Mouse (Mus musculus) stomach, embryonic 16.5 days (tissue): ENCODE measurements at regions not wholly inside any gene's neighbourhood (a gene's known extent, or its start where the extent isn't known, plus 50 kb on each side); places are given as distances from the start of the nearest gene placed in this dataset.

Source experiments
- ATAC-seq: fragments of 200-750 bp; cut with Nextera tagmentation; 2 replicates; pipeline ENCODE4 v1.8.0; 2017; ENCODE audit warnings: moderate number of reproducible peaks, moderate TSS enrichment; ENCODE audit not compliant: insufficient read depth, low FRiP score
- H3K27ac ChIP-seq: fragments of 300-500 bp; sonication (generic); 2 replicates; pipeline ENCODE4 v1.5.1; 2014; ENCODE audit warnings: low read length
- H3K27me3 ChIP-seq: fragments of 300-500 bp; sonication (generic); 2 replicates; pipeline ENCODE4 v1.6.1; 2014; ENCODE audit warnings: low read length, control low read depth, mixed read lengths; ENCODE audit not compliant: control insufficient read depth, insufficient read depth
- H3K36me3 ChIP-seq: fragments of 300-500 bp; sonication (generic); 2 replicates; pipeline ENCODE4 v1.6.1; 2014; ENCODE audit warnings: low read length; ENCODE audit not compliant: control insufficient read depth, insufficient read depth
- H3K4me1 ChIP-seq: fragments of 300-500 bp; sonication (generic); 2 replicates; pipeline ENCODE4 v1.6.1; 2014; ENCODE audit warnings: low read length, control low read depth, mixed read lengths; ENCODE audit not compliant: control insufficient read depth, insufficient read depth
- H3K4me2 ChIP-seq: fragments of 300-500 bp; sonication (generic); 2 replicates; pipeline ENCODE4 v1.6.1; 2014; ENCODE audit warnings: low read depth, low read length, mixed read lengths
- H3K4me3 ChIP-seq: fragments of 300-500 bp; sonication (generic); replicated peaks from 2 replicates; pipeline ENCODE4 v1.5.1; 2014; ENCODE audit warnings: mild to moderate bottlenecking, low read length
- H3K9ac ChIP-seq: fragments of 300-500 bp; sonication (generic); 2 replicates; pipeline ENCODE4 v1.6.1; 2014; ENCODE audit warnings: low read length
- H3K9me3 ChIP-seq: fragments of 300-500 bp; sonication (generic); replicated peaks from 2 replicates; pipeline ENCODE4 v1.6.1; 2016; ENCODE audit warnings: low read length, control low read depth; ENCODE audit not compliant: control insufficient read depth
- WGBS: fragments of 180-500 bp; shearing (Covaris S2); extraction: QIAGEN DNeasy Blood & Tissue Kit; methylation state at CpG from one replicate; pipeline ENCODE4 v1.1.7; 2014; 5-methylcytosine and 5-hydroxymethylcytosine counted together

GRCm38 (mm10) chr1:61331906-61332305 lies 306.7 kb upstream of the Pard3b start:
- no peak for ATAC-seq
- no peak overlapping the region for H3K9ac ChIP-seq
- 46% methylated on average over 3 of the region's 3 CpGs for WGBS
- H3K36me3 ChIP-seq: no peaks in the 10 kb centered on the region
- no peaks in the 10 kb centered on the region for H3K9me3 ChIP-seq
- H3K4me2 ChIP-seq: no peak overlapping the region
- no peaks in the 10 kb centered on the region for H3K27me3 ChIP-seq
- H3K27ac ChIP-seq: no peak overlapping the region
- H3K4me3 ChIP-seq: no peak overlapping the region
- H3K4me1 ChIP-seq: no peaks in the 10 kb centered on the region

- Histone ChIP-seq H3K27ac (no peak overlapping the region), H3K4me1 (no peaks in the 10 kb centered on the region), H3K9ac (no peak overlapping the region), H3K4me3 (no peak overlapping the region), H3K27me3 (no peaks in the 10 kb centered on the region), H3K9me3 (no peaks in the 10 kb centered on the region), H3K36me3 (no peaks in the 10 kb centered on the region), H3K4me2 (no peak overlapping the region)
- 74% methylated on average over 2 of the region's 2 CpGs for WGBS
- no peak for ATAC-seq
These were observed 302.3 kb upstream of the Pard3b start for GRCm38 (mm10) chr1:61336367-61336766.

- Histone ChIP-seq H3K4me3 (no peak overlapping the region), H3K4me1 (peaks cover 5% of the 10 kb centered on the region), H3K4me2 (no peak overlapping the region), H3K27me3 (no peaks in the 10 kb centered on the region), H3K36me3 (no peaks in the 10 kb centered on the region), H3K27ac (no peak overlapping the region), H3K9ac (no peak overlapping the region), H3K9me3 (no peaks in the 10 kb centered on the region)
- WGBS: 67% methylated on average over 1 of the region's 1 CpGs
- no peak for ATAC-seq
These were observed 285.7 kb upstream of the Pard3b start for GRCm38 (mm10) chr1:61352921-61353320.

- H3K9me3 ChIP-seq: no peaks in the 10 kb centered on the region
- no peak overlapping the region for H3K9ac ChIP-seq
- no peaks in the 10 kb centered on the region for H3K36me3 ChIP-seq
- no peak overlapping the region for H3K4me3 ChIP-seq
- H3K27me3 ChIP-seq: no peaks in the 10 kb centered on the region
- H3K4me2 ChIP-seq: no peak overlapping the region
- WGBS: 34% methylated on average over 3 of the region's 3 CpGs
- no peak overlapping the region for H3K27ac ChIP-seq
- ATAC-seq: no peak
- peaks cover 5% of the 10 kb centered on the region for H3K4me1 ChIP-seq
These were observed 285.1 kb upstream of the Pard3b start for GRCm38 (mm10) chr1:61353481-61353880.

- ATAC-seq: peak; percentile 53; the same call in 1 of the 2 replicates
- 35% methylated on average over 5 of the region's 5 CpGs for WGBS
These were observed 283.4 kb upstream of the Pard3b start for GRCm38 (mm10) chr1:61355241-61355640.

GRCm38 (mm10) chr1:61359011-61359930 lies 279.4 kb upstream of the Pard3b start:
- 59% methylated on average over 19 of the region's 19 CpGs for WGBS

More at GRCm38 (mm10) chr1:61355241-61355640, 283.4 kb upstream of the Pard3b start:
- H3K4me1 ChIP-seq: peaks cover 5% of the 10 kb centered on the region
- no peaks in the 10 kb centered on the region for H3K36me3 ChIP-seq
- no peak overlapping the region for H3K9ac ChIP-seq
- H3K4me2 ChIP-seq: no peak overlapping the region
- H3K4me3 ChIP-seq: no peak overlapping the region
- no peaks in the 10 kb centered on the region for H3K9me3 ChIP-seq
- no peaks in the 10 kb centered on the region for H3K27me3 ChIP-seq
- peak overlapping the region; percentile 81 for H3K27ac ChIP-seq

GRCm38 (mm10) chr1:61372581-61372980 lies 266.0 kb upstream of the Pard3b start:
- Histone ChIP-seq H3K4me1 (peaks cover 9% of the 10 kb centered on the region), H3K27ac (no peak overlapping the region), H3K4me3 (no peak overlapping the region), H3K27me3 (no peaks in the 10 kb centered on the region), H3K9me3 (peaks cover 3% of the 10 kb centered on the region; the same call in 1 of the 2 replicates), H3K9ac (no peak overlapping the region), H3K4me2 (no peak overlapping the region), H3K36me3 (no peaks in the 10 kb centered on the region)
- 43% methylated on average over 4 of the region's 4 CpGs for WGBS
- no peak for ATAC-seq

More at GRCm38 (mm10) chr1:61359011-61359930, 279.4 kb upstream of the Pard3b start:
- ATAC-seq: no peak
- Histone ChIP-seq H3K4me3 (no peak overlapping the region), H3K4me1 (peaks cover 5% of the 10 kb centered on the region), H3K36me3 (no peaks in the 10 kb centered on the region), H3K27ac (no peak overlapping the region), H3K4me2 (no peak overlapping the region), H3K9ac (no peak overlapping the region), H3K9me3 (no peaks in the 10 kb centered on the region), H3K27me3 (no peaks in the 10 kb centered on the region)

- H3K36me3 ChIP-seq: no peaks in the 10 kb centered on the region
- H3K9ac ChIP-seq: no peak overlapping the region
- H3K9me3 ChIP-seq: peaks cover 3% of the 10 kb centered on the region; the same call in 1 of the 2 replicates
- H3K4me1 ChIP-seq: peaks cover 18% of the 10 kb centered on the region
- peak; percentile 49; the same call in 1 of the 2 replicates for ATAC-seq
- 53% methylated on average over 17 of the region's 17 CpGs for WGBS
- no peak overlapping the region for H3K27ac ChIP-seq
- no peaks in the 10 kb centered on the region for H3K27me3 ChIP-seq
- no peak overlapping the region for H3K4me3 ChIP-seq
- H3K4me2 ChIP-seq: no peak overlapping the region
These were observed 264.7 kb upstream of the Pard3b start for GRCm38 (mm10) chr1:61373661-61374491.

- Histone ChIP-seq H3K4me1 (peaks cover 20% of the 10 kb centered on the region), H3K4me2 (peak overlapping the region; percentile 44; the same call in 1 of the 2 replicates)
These were observed 262.2 kb upstream of the Pard3b start for GRCm38 (mm10) chr1:61376417-61376816.

More at GRCm38 (mm10) chr1:61376417-61376816, 262.2 kb upstream of the Pard3b start:
- ATAC-seq: peak; percentile 44; the same call in 1 of the 2 replicates
- Histone ChIP-seq H3K36me3 (no peaks in the 10 kb centered on the region), H3K27me3 (no peaks in the 10 kb centered on the region), H3K27ac (no peak overlapping the region), H3K9me3 (peaks cover under 1% of the 10 kb centered on the region; the same call in 1 of the 2 replicates), H3K9ac (no peak overlapping the region), H3K4me3 (no peak overlapping the region)
- WGBS: 21% methylated on average over 4 of the region's 4 CpGs
